Mouse (Mus musculus) layer of hippocampus, adult 8-10 months (tissue): ENCODE data around the gene Zeb2. TPM values are rescaled to one million over a fixed set of nuclear protein-coding genes. Genes with fewer than 3 reads are reported as not detected.

Source experiments
- DNase-seq, 2 experiments: peaks; one replicate each; pipeline ENCODE4 v3.0.0; 2022; ENCODE audit warnings: low spot score in 2 of 2
- microRNA-seq, 2 experiments: library from miRNA; unstranded; fragments of <30 nt; microRNA quantifications; one replicate each; pipeline ENCODE4 v1.2.0; 2022
- total RNA-seq, 4 experiments: library from RNA; stranded (reverse); gene quantifications; 2 replicates each; pipeline ENCODE4 v1.2.4; 2022

Zeb2 gene
- total RNA-seq, 4 experiments from 2014 or later, result 346 to 374 (median 360) TPM

GRCm38 (mm10) chr2:44952830-44953422 lies 164.3 kb downstream of the Zeb2 start:
- no peak for DNase-seq

GRCm38 (mm10) chr2:44951651-44952213 lies 165.5 kb downstream of the Zeb2 start:
- DNase-seq, result no peak

GRCm38 (mm10) chr2:44944689-44945088 lies 172.5 kb downstream of the Zeb2 start:
- no peak for DNase-seq

Small RNA genes lying within 50 kb of the gene (microRNA-seq; reads per million reads assigned to microRNA genes)
- 25.8 to 26.0 reads per million in 2 experiments for gene Mir5129

Other genes starting within 250 kb of the Zeb2 start
- gene Gtdc1, start 189.7 kb downstream of the Zeb2 start, total RNA-seq, result 10 to 100 TPM; 66.9 to 69.6 (median 68.6) TPM